Mouse (Mus musculus) stomach, embryonic 14.5 days (tissue): ENCODE measurements around the gene Mrc2. TPM values are rescaled to one million over a fixed set of nuclear protein-coding genes. Genes with fewer than 3 reads are reported as not detected.
A peak's percentile ranks its signal among the peaks of the same experiment; 100 is the strongest.

Source experiments
- ATAC-seq: fragments of 200-750 bp; cut with Nextera tagmentation; 2 replicates; pipeline ENCODE4 v1.8.0; 2017; ENCODE audit warnings: low read depth, moderate TSS enrichment; ENCODE audit not compliant: insufficient number of reproducible peaks, insufficient read depth, low FRiP score
- H3K27ac ChIP-seq: fragments of 300-500 bp; sonication (generic); 2 replicates; pipeline ENCODE4 v1.5.1; 2014; ENCODE audit warnings: mild to moderate bottlenecking, low read length, moderate library complexity, mixed read lengths
- H3K27me3 ChIP-seq: fragments of 300-500 bp; sonication (generic); 2 replicates; pipeline ENCODE4 v1.6.1; 2014; ENCODE audit warnings: low read length, control low read depth, mixed read lengths; ENCODE audit not compliant: control insufficient read depth, insufficient read depth
- H3K36me3 ChIP-seq: fragments of 300-500 bp; sonication (generic); 2 replicates; pipeline ENCODE4 v1.6.1; 2014; ENCODE audit warnings: mild to moderate bottlenecking, control low read depth, low read length, moderate library complexity, mixed read lengths; ENCODE audit not compliant: control insufficient read depth, insufficient read depth
- H3K4me1 ChIP-seq: fragments of 300-500 bp; sonication (generic); 2 replicates; pipeline ENCODE4 v1.6.1; 2014; ENCODE audit warnings: low read length, control low read depth, mixed read lengths; ENCODE audit not compliant: control insufficient read depth, insufficient read depth
- H3K4me2 ChIP-seq: fragments of 300-500 bp; sonication (generic); replicated peaks from 2 replicates; pipeline ENCODE4 v1.6.1; 2014; ENCODE audit warnings: low read depth, low read length, control low read depth
- H3K4me3 ChIP-seq: fragments of 300-500 bp; sonication (generic); 2 replicates; pipeline ENCODE4 v1.5.1; 2014; ENCODE audit warnings: low read depth, low read length, control low read depth
- H3K9ac ChIP-seq: fragments of 300-500 bp; sonication (generic); replicated peaks from 2 replicates; pipeline ENCODE4 v1.6.1; 2014; ENCODE audit warnings: low read depth, mild to moderate bottlenecking, control low read depth, low read length, moderate library complexity, mixed read lengths
- H3K9me3 ChIP-seq: fragments of 300-500 bp; sonication (generic); 2 replicates; pipeline ENCODE4 v1.6.1; 2016; ENCODE audit warnings: low read depth, low read length, control low read depth; ENCODE audit not compliant: control insufficient read depth
- WGBS: fragments of 180-500 bp; shearing (Covaris S2); extraction: QIAGEN DNeasy Blood & Tissue Kit; methylation state at CpG from one replicate; pipeline ENCODE4 v1.1.7; 2014; 5-methylcytosine and 5-hydroxymethylcytosine counted together
- polyA plus RNA-seq: library from polyadenylated mRNA; unstranded; fragments of >200 nt; fragmentation: Nextera tagmentation; extraction: Ambion mirVana; gene quantifications from 2 replicates; pipeline ENCODE4 v1.2.1, GENCODE M21; 2014

The Mrc2 gene
- polyA plus RNA-seq, 1 experiment from 2014 or later, result 10.4 TPM

DNA sequence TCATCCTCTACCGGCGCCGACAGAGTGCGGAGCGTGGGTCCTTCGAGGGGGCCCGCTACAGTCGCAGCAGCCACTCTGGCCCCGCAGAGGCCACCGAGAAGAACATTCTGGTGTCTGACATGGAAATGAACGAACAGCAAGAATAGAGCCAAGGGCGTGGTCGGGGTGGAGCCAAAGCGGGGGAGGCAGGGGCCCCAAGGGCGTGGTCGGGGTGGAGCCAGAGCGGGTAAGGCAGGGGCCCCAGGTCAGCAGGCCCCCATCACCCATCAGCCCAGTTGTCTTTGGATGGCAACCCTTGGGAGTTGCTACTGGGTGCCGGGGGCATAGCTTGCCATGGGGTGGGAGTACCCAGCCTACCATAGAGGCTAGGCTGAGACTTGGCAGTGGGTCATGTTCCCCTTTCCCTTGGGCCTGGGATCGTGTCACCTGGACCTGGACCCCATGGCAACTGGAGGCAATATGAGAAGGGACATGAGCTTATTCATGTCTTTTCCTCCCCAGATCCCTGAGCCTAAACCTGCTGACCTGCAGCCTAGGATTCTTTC is 57.4 kb downstream of the Mrc2 start:
- no peak overlapping the region for H3K4me2 ChIP-seq
- H3K27ac ChIP-seq, result no peak overlapping the region
- H3K4me1 ChIP-seq, result peaks cover 23% of the 10 kb centered on the region; the same call in 1 of the 2 replicates
- 86% methylated on average over 19 of the region's 19 CpGs for WGBS
- ATAC-seq, result no peak
- H3K9ac ChIP-seq, result no peak overlapping the region
- peaks cover 17% of the 10 kb centered on the region for H3K36me3 ChIP-seq
- H3K27me3 ChIP-seq, result no peaks in the 10 kb centered on the region
- H3K9me3 ChIP-seq, result no peaks in the 10 kb centered on the region
- H3K4me3 ChIP-seq, result no peak overlapping the region

DNA sequence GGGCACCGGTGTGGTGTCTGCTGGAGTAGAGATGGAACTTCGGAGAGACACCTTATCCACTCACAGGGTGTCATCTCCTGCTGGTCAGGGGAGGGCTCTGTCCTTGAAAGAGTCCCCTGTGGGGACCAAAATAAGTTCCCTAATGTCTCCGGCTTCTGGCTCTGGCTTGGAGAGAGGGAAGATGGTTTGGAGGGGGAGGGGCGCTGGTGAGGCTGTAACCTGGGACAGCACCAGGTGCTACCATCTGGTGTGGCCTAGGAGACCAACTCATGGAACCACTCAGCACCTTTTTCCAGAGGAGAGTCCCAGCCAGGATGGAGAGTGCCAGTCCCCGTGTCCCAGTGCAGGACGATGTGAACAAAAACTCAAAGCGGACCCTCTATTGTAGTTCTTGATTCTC is 58.2 kb downstream of the Mrc2 start:
- Histone ChIP-seq H3K4me1 (peaks cover 23% of the 10 kb centered on the region; the same call in 1 of the 2 replicates), H3K27me3 (no peaks in the 10 kb centered on the region), H3K27ac (no peak overlapping the region), H3K9ac (no peak overlapping the region), H3K4me2 (no peak overlapping the region), H3K9me3 (no peaks in the 10 kb centered on the region), H3K4me3 (no peak overlapping the region), H3K36me3 (peaks cover 17% of the 10 kb centered on the region)
- WGBS, result 84% methylated on average over 7 of the region's 7 CpGs
- no peak for ATAC-seq

GRCm38 (mm10) chr11:105352152-105352551 is 59.7 kb downstream of the Mrc2 start:
- Histone ChIP-seq H3K27ac (peak overlapping the region; percentile 10; the same call in 1 of the 2 replicates), H3K27me3 (no peaks in the 10 kb centered on the region), H3K9me3 (no peaks in the 10 kb centered on the region), H3K36me3 (peaks cover 8% of the 10 kb centered on the region), H3K9ac (no peak overlapping the region), H3K4me2 (no peak overlapping the region), H3K4me1 (peaks cover 29% of the 10 kb centered on the region), H3K4me3 (no peak overlapping the region)
- 54% methylated on average over 8 of the region's 8 CpGs for WGBS
- ATAC-seq, result peak; percentile 56

DNA sequence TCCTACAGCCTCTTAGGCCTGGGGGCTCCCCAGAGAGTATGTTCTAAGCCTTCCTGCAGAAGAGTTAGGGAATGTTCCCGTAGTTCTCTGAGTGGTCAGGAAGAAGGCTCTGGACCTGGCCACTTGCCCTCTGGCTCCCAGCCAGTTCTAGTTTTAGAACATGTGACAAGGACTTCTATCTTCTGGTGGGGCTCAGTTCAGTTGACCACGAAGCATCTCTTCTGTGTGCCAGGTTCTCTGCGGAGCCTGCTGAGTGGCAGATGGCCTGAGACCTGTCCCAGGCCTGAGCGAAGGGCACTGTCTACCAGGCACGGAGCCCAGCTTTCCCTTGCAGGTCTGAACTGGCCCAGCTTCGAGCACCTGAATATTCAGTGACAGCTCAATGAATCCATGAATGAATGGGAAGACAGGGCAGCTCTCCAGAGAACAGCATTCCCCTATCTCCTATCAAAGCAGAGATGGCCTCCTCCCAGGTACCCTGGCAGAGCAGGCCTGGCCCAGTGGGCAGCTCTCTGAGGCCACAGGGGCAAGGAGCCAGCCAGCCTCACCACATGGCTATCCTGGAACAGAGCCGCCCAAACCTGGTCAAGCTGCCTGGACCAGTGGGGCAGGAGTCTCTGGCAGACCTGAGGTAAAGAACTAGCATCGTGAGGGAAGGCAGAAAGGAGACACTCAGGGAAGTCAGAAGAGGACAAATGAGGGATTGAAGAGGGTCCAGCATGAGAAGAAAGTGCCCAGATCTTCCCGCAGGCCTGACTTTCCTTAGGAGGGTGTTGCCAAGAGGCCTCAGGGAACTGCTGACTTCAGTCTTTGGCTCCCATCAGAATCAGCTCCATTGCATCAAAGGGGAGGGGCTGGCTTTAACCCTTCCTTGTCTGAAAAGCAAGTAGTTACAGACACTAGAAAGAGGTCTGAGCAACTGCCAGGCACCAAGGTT is 60.8 kb downstream of the Mrc2 start:
- Histone ChIP-seq H3K36me3 (peaks cover 8% of the 10 kb centered on the region), H3K27ac (peak overlapping the region; percentile 10; the same call in 1 of the 2 replicates), H3K27me3 (no peaks in the 10 kb centered on the region), H3K4me3 (no peak overlapping the region), H3K9ac (no peak overlapping the region), H3K9me3 (no peaks in the 10 kb centered on the region), H3K4me1 (peaks cover 29% of the 10 kb centered on the region), H3K4me2 (no peak overlapping the region)
- 49% methylated on average over 9 of the region's 9 CpGs for WGBS
- peak; percentile 12; the same call in 1 of the 2 replicates for ATAC-seq

GRCm38 (mm10) chr11:105353891-105354280 is 61.4 kb downstream of the Mrc2 start:
- H3K4me1 ChIP-seq, result peaks cover 29% of the 10 kb centered on the region
- 84% methylated on average over 4 of the region's 4 CpGs for WGBS
- 0 out of 2 replicates have a peak, but pooled peaks have one; percentile 1 for ATAC-seq

DNA sequence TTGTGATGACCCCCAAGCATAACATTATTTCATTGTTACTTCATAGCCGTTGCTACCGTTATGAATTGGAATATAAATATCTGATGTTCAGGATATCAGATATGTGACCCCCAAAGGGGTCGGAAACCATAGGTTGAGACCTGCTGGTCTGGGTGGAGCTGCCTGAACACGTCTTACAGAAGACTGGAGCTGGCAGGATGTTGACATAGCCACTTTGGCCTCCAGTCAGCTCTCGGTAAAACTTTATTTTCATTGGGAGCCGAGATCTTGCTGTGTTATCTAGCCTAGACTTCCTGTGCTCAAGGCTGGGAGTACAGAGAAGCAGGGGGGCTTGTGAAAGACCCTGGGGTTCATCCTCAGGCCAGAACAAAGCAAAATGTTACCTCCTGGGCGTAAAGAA is 63.9 kb downstream of the Mrc2 start:
- no peak for ATAC-seq
- Histone ChIP-seq H3K4me3 (no peak overlapping the region), H3K4me2 (no peak overlapping the region), H3K9me3 (no peaks in the 10 kb centered on the region), H3K4me1 (peaks cover 29% of the 10 kb centered on the region), H3K27ac (no peak overlapping the region), H3K27me3 (no peaks in the 10 kb centered on the region), H3K9ac (no peak overlapping the region), H3K36me3 (no peaks in the 10 kb centered on the region)
- 47% methylated on average over 7 of the region's 7 CpGs for WGBS

More at GRCm38 (mm10) chr11:105353891-105354280, 61.4 kb downstream of the Mrc2 start:
- Histone ChIP-seq H3K9me3 (no peaks in the 10 kb centered on the region), H3K27ac (no peak overlapping the region; the same call in 1 of the 2 replicates), H3K9ac (no peak overlapping the region), H3K4me3 (no peak overlapping the region), H3K27me3 (no peaks in the 10 kb centered on the region), H3K4me2 (no peak overlapping the region), H3K36me3 (peaks cover 4% of the 10 kb centered on the region)

DNA sequence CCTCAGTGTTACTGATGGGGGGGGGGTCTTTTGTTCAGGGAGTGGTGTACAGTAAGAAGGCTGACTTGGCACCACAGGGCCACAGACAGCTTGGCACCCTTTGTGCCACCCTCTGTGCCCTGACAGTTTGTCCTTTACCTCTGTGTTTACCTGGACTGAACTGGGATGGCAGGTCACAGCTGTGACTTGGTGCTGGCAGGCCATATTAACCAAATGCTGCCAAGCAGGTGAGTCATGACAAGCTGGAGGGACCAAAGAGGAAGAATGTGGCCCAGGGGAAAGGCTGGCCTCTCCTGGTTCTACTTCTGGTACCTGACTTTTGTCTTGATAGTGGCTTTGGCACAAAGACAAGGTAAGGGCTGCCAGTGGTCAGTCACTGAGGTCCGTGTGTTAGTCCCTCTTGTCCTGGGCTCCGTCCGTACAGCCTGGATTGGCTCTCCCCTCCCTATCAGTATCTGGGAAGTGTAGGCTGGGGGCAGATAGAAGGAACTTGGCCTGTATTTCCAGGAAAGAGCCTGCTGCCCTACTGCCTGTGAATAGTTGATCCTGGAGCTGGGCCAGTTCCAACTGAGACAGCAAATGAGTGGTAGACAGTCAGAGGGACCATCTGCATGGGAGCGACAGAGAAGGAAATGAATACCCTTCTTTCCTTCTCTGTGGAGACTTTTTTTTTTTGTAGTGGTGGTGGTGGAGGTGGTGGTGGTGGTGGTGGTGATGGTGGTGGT is 69.8 kb downstream of the Mrc2 start:
- H3K36me3 ChIP-seq, result no peaks in the 10 kb centered on the region
- no peak overlapping the region for H3K27ac ChIP-seq
- H3K9me3 ChIP-seq, result no peaks in the 10 kb centered on the region
- no peak overlapping the region for H3K4me2 ChIP-seq
- peaks cover 7% of the 10 kb centered on the region; the same call in 1 of the 2 replicates for H3K4me1 ChIP-seq
- no peak for ATAC-seq
- H3K4me3 ChIP-seq, result no peak overlapping the region
- 87% methylated on average over 4 of the region's 4 CpGs for WGBS
- H3K27me3 ChIP-seq, result no peaks in the 10 kb centered on the region
- H3K9ac ChIP-seq, result no peak overlapping the region

- no peaks in the 10 kb centered on the region for H3K27me3 ChIP-seq
- H3K36me3 ChIP-seq, result no peaks in the 10 kb centered on the region
- peak; percentile 56 for ATAC-seq
- H3K4me2 ChIP-seq, result peak overlapping the region; percentile 49
- 2% methylated on average over 40 of the region's 40 CpGs for WGBS
- no peak overlapping the region for H3K27ac ChIP-seq
- H3K4me1 ChIP-seq, result peaks cover 7% of the 10 kb centered on the region; the same call in 1 of the 2 replicates
- H3K9ac ChIP-seq, result no peak overlapping the region; the same call in 1 of the 2 replicates
- H3K9me3 ChIP-seq, result no peaks in the 10 kb centered on the region
- H3K4me3 ChIP-seq, result peak overlapping the region; percentile 34
These were observed 70.6 kb downstream of the Mrc2 start for GRCm38 (mm10) chr11:105362946-105363597.
